ENCODE assay signal across 21 mouse cellular contexts in genomic region chr4:62778621-62779020, GRCm38 (mm10).
DNase-seq lines count a peak whose midpoint lies in the region; ATAC-seq and TF ChIP-seq lines count a peak whose summit lies in the region.
"Had no signal": no experiment of that assay in that cellular context is flagged by ENCODE, and none has a peak within 500 bp of the region (broad histone marks: within the 10 kb centered on the region; RNA-seq: fewer than 3 reads in every experiment).

No protein-coding gene starts in this region.

- no peak for TF ChIP-seq CTCF in gastrocnemius, adult 2 months (IDR thresholded peaks at IDR 0.05)
- no peak for TF ChIP-seq CTCF in liver, adult 2 months (IDR thresholded peaks at IDR 0.05; ENCODE audit: low read depth, low read length)

- no peak overlapping the region for H3K9ac ChIP-seq in liver, adult 2 months (ENCODE audit: low read depth, low read length)
- H3K9ac ChIP-seq in liver, embryonic 12.5 days, result no peak overlapping the region

- H3K36me3 ChIP-seq in liver, adult 2 months (ENCODE audit: control insufficient read depth, insufficient read depth, low read length), result no peaks in the 10 kb centered on the region
- no peaks in the 10 kb centered on the region for H3K36me3 ChIP-seq in liver, embryonic 12.5 days
- H3K36me3 ChIP-seq: G1E had no signal

- no peak overlapping the region for H3K4me2 ChIP-seq in liver, embryonic 12.5 days

- peaks cover 24% of the 10 kb centered on the region for H3K4me1 ChIP-seq in liver, adult 2 months (ENCODE audit: control insufficient read depth, insufficient read depth, low read length)
- no peaks in the 10 kb centered on the region for H3K4me1 ChIP-seq in liver, embryonic 12.5 days
- peaks cover 12% of the 10 kb centered on the region for H3K4me1 ChIP-seq in brown adipose tissue, adult 24 weeks (ENCODE audit: control insufficient read depth, insufficient read depth, insufficient read length, low read length)

- intact Hi-C loops in gastrocnemius, adult 2 months (cut with DNase I), result no loop called here

- no peak for TF ChIP-seq POLR2A in liver, adult 2 months (IDR thresholded peaks at IDR 0.05; ENCODE audit: extremely low read depth, insufficient read depth, low read length)

- no peaks in the 10 kb centered on the region for H3K9me3 ChIP-seq in liver, embryonic 12.5 days (replicated peaks)

- no peak for ATAC-seq in liver, embryonic 12.5 days
- ATAC-seq: activated CD4-positive, CD25-positive, alpha-beta regulatory T cell, adult 4 months; CD4-positive, CD25-positive, alpha-beta regulatory T cell, adult 4 months; Patski had no signal

- H3K4me3 ChIP-seq in gastrocnemius, adult 2 months, result no peak overlapping the region
- H3K4me3 ChIP-seq in liver, adult 2 months (ENCODE audit: insufficient read depth, low read depth, low read length), result no peak overlapping the region
- no peak overlapping the region for H3K4me3 ChIP-seq in liver, embryonic 12.5 days
- no peak overlapping the region for H3K4me3 ChIP-seq in brown adipose tissue, adult 24 weeks (ENCODE audit: insufficient read depth, low read depth, low read length)

- WGBS in liver, adult 2 months, result 12% methylated on average over 5 of the region's 5 CpGs
- WGBS in liver, embryonic 12.5 days (ENCODE audit: insufficient replicate concordance), result 64% methylated on average over 5 of the region's 5 CpGs

- H3K27ac ChIP-seq in gastrocnemius, adult 2 months, result peak overlapping the region; percentile 63; the same call in 1 of the 2 replicates
- H3K27ac ChIP-seq in liver, adult 2 months (replicated peaks; ENCODE audit: insufficient read depth, low read depth, low read length), result no peak overlapping the region; the same call in 1 of the 2 replicates
- H3K27ac ChIP-seq in liver, embryonic 12.5 days, result no peak overlapping the region
- H3K27ac ChIP-seq in brown adipose tissue, adult 24 weeks (replicated peaks; ENCODE audit: low read depth, low read length), result 0 out of 2 replicates have a peak overlapping the region, but pooled peaks have one; percentile 29

- DNase-seq in gastrocnemius, adult 2 months, result no peak
- no peak for DNase-seq in gastrocnemius, adult 18-20 months (ENCODE audit: low spot score)
- peak; percentile 92 for DNase-seq in liver, adult 2 months (ENCODE audit: extremely low read depth, low read depth, low spot score)
- DNase-seq in lung, adult 18-20 months, result no peak
- DNase-seq: adrenal gland, adult 2 months; adrenal gland, adult 8-10 months; adrenal gland, postnatal 10 days; adrenal gland, postnatal 14 days; adrenal gland, postnatal 25 days; adrenal gland, postnatal 36 days; B cell, adult 2 months; cerebellum, adult 11 months; cerebellum, adult 11-12 months; cerebellum, adult 18-20 months; cerebellum, adult 2 months had no signal

- no peaks in the 10 kb centered on the region for H3K79me2 ChIP-seq in liver, adult 2 months (ENCODE audit: control insufficient read depth, insufficient read depth, low read length)

- no peaks in the 10 kb centered on the region for H3K27me3 ChIP-seq in liver, adult 2 months (ENCODE audit: control insufficient read depth, insufficient read depth, low read length)
- peaks cover 24% of the 10 kb centered on the region for H3K27me3 ChIP-seq in liver, embryonic 12.5 days (replicated peaks)

Comparison
In these comparisons a context has a peak if more than half of its experiments do, and no peak if none do; other contexts are left out.
1. H3K27ac ChIP-seq: peak in gastrocnemius, adult 2 months (single experiment) and brown adipose tissue, adult 24 weeks (single experiment); none in liver, adult 2 months (single experiment) and liver, embryonic 12.5 days (single experiment).